Mouse (Mus musculus): Measurements from ENCODE around the gene Hspe1.

GRCm38 (mm10) chr1:55041691-55042090, 46.2 kb upstream of the Hspe1 start:
- TF ChIP-seq POLR2A (IDR thresholded peaks at IDR 0.05; ENCODE audit: borderline replicate concordance, extremely low read depth, insufficient read depth, insufficient read length, poor library complexity, severe bottlenecking) (no peak), CTCF (IDR thresholded peaks at IDR 0.05; ENCODE audit: borderline replicate concordance, extremely low read depth, insufficient read depth, insufficient read length) (no peak)

All from brain, embryonic 14.5 days (tissue).